Mouse (Mus musculus) liver, embryonic 14.5 days (tissue): ENCODE measurements around the gene Nos1ap. TPM values are rescaled to one million over a fixed set of nuclear protein-coding genes. Genes with fewer than 3 reads are reported as not detected.

Experiments
- ATAC-seq: fragments of 200-750 bp; cut with Nextera tagmentation; 2 replicates; pipeline ENCODE4 v1.8.0; 2017; ENCODE audit warnings: moderate number of reproducible peaks, mild to moderate bottlenecking, moderate library complexity; ENCODE audit not compliant: insufficient read depth
- DNase-seq, 3 experiments: peaks; one replicate each; pipeline ENCODE4 v3.0.0-alpha.2; 2012 to 2013; ENCODE audit warnings: low read depth in 3 of 3, low spot score in 3 of 3
- H3K27ac ChIP-seq: fragments of 300-500 bp; sonication (generic); 2 replicates; pipeline ENCODE4 v1.5.1; 2014; ENCODE audit warnings: moderate library complexity, mild to moderate bottlenecking, control low read depth, inconsistent platforms
- H3K27me3 ChIP-seq: fragments of 300-500 bp; sonication (generic); 2 replicates; pipeline ENCODE4 v1.6.1; 2014; ENCODE audit warnings: mild to moderate bottlenecking, low read length, moderate library complexity; ENCODE audit not compliant: control insufficient read depth, insufficient read depth
- H3K36me3 ChIP-seq: fragments of 300-500 bp; sonication (generic); replicated peaks from 2 replicates; pipeline ENCODE4 v1.6.1; 2014; ENCODE audit warnings: low read depth; ENCODE audit not compliant: control insufficient read depth, insufficient read depth
- H3K4me1 ChIP-seq, 2 experiments: fragments of 200-500 bp in 1 of 2; fragments of 300-500 bp in 1 of 2; sonication (generic) in 1 of 2; replicated peaks; 2 replicates each; pipeline ENCODE4 v1.6.1; 2012 to 2014; ENCODE audit warnings: antibody characterized with exemption in 1 of 2, inconsistent platforms in 1 of 2, low read length in 1 of 2; ENCODE audit not compliant: control insufficient read depth in 2 of 2, insufficient read depth in 2 of 2
- H3K4me2 ChIP-seq: fragments of 300-500 bp; sonication (generic); 2 replicates; pipeline ENCODE4 v1.6.1; 2014; ENCODE audit warnings: low read depth, mild to moderate bottlenecking, control low read depth, moderate library complexity
- H3K4me3 ChIP-seq, 2 experiments: fragments of 200-500 bp in 1 of 2; fragments of 300-500 bp in 1 of 2; sonication (generic) in 1 of 2; 2 replicates each; pipeline ENCODE4 v1.5.1; 2012 to 2014; ENCODE audit warnings: low read depth in 2 of 2, low read length in 2 of 2, mild to moderate bottlenecking in 2 of 2, control low read depth in 1 of 2, inconsistent platforms in 1 of 2, moderate library complexity in 1 of 2; ENCODE audit not compliant: insufficient read depth in 1 of 2
- H3K9ac ChIP-seq: fragments of 300-500 bp; sonication (generic); replicated peaks from 2 replicates; pipeline ENCODE4 v1.6.1; 2014; ENCODE audit warnings: mild to moderate bottlenecking, control low read depth, moderate library complexity
- H3K9me3 ChIP-seq: fragments of 300-500 bp; sonication (generic); 2 replicates; pipeline ENCODE4 v1.6.1; 2016; ENCODE audit warnings: low read length, mixed read lengths; ENCODE audit not compliant: control insufficient read depth
- CTCF ChIP-seq: IDR thresholded peaks from 2 replicates; pipeline ENCODE4 v1.5.1; 2016; ENCODE audit warnings: antibody characterized with exemption, low read depth, control low read depth
- EP300 ChIP-seq: IDR thresholded peaks from 2 replicates; pipeline ENCODE4 v1.6.1; 2016; ENCODE audit warnings: antibody characterized with exemption, low read depth
- WGBS: fragments of 180-500 bp; shearing (Covaris S2); extraction: QIAGEN DNeasy Blood & Tissue Kit; methylation state at CpG from one replicate; pipeline ENCODE4 v1.1.7; 2014; ENCODE audit not compliant: insufficient replicate concordance; 5-methylcytosine and 5-hydroxymethylcytosine counted together
- polyA plus RNA-seq, 2 experiments: library from polyadenylated mRNA; depleted of rRNA in 1 of 2; stranded (reverse) in 1 of 2; unstranded in 1 of 2; fragments of >200 nt; fragmentation: Nextera tagmentation in 1 of 2; extraction: Ambion mirVana in 1 of 2; gene quantifications; 2 replicates each; pipeline versions ENCODE4 v1.2.1 to v1.2.3; 2012 to 2014

Gene Nos1ap
- polyA plus RNA-seq, 2 experiments, result 1.8 to 2.2 TPM

DNA sequence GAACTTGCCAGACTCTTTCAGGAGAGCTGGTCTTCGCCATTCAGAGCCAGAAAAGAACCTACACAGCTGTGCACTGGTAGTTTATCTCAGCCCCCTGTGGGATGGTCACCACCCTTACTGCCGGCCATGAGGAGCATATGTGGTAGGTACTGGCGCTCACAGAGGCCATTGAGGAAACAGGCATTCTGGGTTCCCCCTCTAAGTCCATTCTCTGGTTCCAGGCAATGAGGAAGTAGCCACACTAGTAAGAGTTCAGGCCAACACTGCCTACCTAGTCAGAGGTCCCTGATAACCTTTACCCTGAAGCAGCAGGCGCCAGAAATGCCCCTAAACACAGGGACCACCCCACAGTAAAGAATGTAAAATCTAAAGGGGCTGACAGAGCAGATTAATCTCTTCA is 97.6 kb downstream of the Nos1ap start:
- no peak for TF ChIP-seq CTCF
- H3K9ac ChIP-seq, result no peak overlapping the region

DNA sequence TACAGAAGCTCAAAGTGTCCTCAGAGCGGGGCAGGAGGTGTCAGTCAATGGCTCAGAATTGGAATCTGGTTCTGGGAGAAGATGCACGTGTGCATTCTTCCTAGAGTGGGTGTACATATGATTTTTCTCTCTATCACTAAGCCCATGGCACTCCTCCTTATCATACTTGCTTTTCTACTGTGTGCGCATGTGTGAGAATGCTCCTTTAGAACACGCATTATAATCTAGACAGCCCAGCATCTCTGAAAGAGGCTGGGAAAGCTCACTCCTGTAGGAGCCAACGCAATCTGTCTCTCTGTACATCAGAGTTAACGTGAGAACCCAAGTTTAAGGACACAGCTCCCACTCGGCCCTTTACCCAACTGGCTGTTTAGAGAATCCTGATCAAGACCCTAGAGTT is 99.7 kb downstream of the Nos1ap start:
- H3K4me1 ChIP-seq, result peaks cover 0 to 2% of the 10 kb centered on the region in 2 experiments; a peak in 1 of 4 replicates
- 62% methylated on average over 7 of the region's 7 CpGs for WGBS
- H3K9ac ChIP-seq, result no peak overlapping the region
- no peak overlapping the region for H3K4me3 ChIP-seq
- no peaks in the 10 kb centered on the region for H3K36me3 ChIP-seq
- TF ChIP-seq EP300 (no peak), CTCF (no peak)
- ATAC-seq, result no peak
- DNase-seq, result no peak
- no peak overlapping the region for H3K27ac ChIP-seq
- H3K27me3 ChIP-seq, result no peaks in the 10 kb centered on the region
- no peaks in the 10 kb centered on the region for H3K9me3 ChIP-seq
- no peak overlapping the region for H3K4me2 ChIP-seq

More for the DNA sequence above, 97.6 kb downstream of the Nos1ap start:
- no peak overlapping the region for H3K4me3 ChIP-seq
- no peak overlapping the region for H3K27ac ChIP-seq
- no peaks in the 10 kb centered on the region for H3K27me3 ChIP-seq
- H3K4me1 ChIP-seq, result no peaks in the 10 kb centered on the region
- 36% methylated on average over 4 of the region's 4 CpGs for WGBS
- ATAC-seq (no peak), DNase-seq (no peak)
- H3K36me3 ChIP-seq, result no peaks in the 10 kb centered on the region
- no peak overlapping the region for H3K4me2 ChIP-seq
- no peaks in the 10 kb centered on the region for H3K9me3 ChIP-seq

DNA sequence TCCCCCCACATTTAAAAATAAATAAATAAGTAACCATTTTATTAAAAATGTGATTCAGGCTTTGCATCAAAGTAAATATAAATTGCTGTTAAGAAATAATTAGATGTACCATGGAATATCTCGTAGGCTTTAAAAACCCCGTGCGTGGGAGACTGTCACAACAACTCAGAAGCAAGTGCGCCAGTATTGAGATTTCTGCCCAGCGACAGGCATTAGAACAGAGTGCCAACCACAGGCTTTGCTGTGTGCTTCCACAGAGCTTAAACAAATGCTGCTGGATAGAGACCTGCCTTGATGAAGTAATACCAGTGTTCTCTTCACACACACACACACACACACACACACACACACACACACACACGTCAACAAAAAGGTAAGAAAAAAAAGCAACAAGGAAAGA is 100.2 kb downstream of the Nos1ap start:
- Histone ChIP-seq H3K27ac (no peak overlapping the region), H3K9me3 (no peaks in the 10 kb centered on the region), H3K27me3 (no peaks in the 10 kb centered on the region), H3K4me1 (peaks cover 0 to 2% of the 10 kb centered on the region in 2 experiments; a peak in 1 of 4 replicates), H3K4me2 (no peak overlapping the region), H3K9ac (no peak overlapping the region), H3K4me3 (no peak overlapping the region), H3K36me3 (no peaks in the 10 kb centered on the region)
- ATAC-seq, result no peak
- TF ChIP-seq CTCF (no peak), EP300 (no peak)
- DNase-seq, result no peak
- 72% methylated on average over 6 of the region's 6 CpGs for WGBS

DNA sequence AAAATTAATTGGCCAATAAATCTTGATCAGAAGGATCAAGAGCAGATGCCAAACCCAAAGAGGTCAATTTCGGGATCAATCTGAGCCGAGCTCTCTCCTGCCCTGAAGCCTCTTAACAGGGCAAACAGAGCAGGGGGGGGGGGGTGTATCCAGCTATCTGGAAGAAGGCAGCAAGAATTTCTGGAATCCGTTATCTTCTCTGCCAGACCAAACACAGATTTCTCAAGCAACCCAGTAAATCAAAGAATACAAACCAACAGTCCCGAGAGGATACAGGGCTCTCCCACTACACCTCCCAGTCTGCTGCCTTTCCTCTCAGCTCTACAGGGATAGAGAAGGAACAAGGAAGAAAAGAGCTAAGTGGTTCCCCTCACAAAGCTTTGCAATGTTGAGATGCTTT is 104.5 kb downstream of the Nos1ap start:
- Histone ChIP-seq H3K9ac (no peak overlapping the region), H3K4me3 (no peak overlapping the region), H3K9me3 (no peaks in the 10 kb centered on the region), H3K4me1 (peaks cover 0 to 10% of the 10 kb centered on the region in 2 experiments; a peak in 2 of 4 replicates), H3K4me2 (no peak overlapping the region), H3K36me3 (no peaks in the 10 kb centered on the region), H3K27ac (no peak overlapping the region), H3K27me3 (no peaks in the 10 kb centered on the region)
- TF ChIP-seq EP300, result no peak
- TF ChIP-seq CTCF, result no peak
- 36% methylated on average over 4 of the region's 4 CpGs for WGBS
- ATAC-seq (no peak), DNase-seq (no peak)

DNA sequence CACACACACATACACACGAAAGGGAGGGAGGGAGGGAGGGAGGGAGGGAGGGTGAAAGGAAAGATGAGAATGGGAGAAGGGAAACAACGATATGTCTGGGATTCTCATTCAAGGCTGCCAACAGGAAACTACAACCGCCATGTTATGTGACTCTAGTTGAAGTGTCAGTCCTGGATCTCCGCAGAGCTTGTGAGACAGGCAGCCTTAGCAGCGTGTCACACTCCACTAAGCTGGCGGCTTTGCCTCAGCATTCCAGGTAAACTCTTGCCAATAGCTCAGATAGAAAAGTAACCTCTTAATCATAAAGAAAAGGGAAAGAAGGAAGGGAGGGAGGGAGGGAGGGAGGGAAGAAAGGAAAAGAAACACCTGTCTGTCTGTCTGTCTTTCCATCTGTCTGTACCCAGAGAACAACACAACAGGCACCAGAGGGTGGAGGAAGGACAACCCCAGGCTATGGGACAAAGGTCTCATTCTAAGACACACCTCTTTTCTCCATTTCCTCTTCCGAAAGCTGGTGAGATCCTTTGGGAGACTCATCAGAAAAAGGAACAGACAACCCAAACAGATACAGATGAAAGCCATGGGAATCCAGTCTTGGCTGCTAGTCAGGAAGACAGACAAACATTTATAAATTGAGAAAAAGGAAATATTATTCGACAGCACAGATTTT is 107.3 kb downstream of the Nos1ap start:
- Histone ChIP-seq H3K27me3 (no peaks in the 10 kb centered on the region), H3K4me1 (peaks cover 0 to 27% of the 10 kb centered on the region in 2 experiments; a peak in 2 of 4 replicates), H3K9me3 (no peaks in the 10 kb centered on the region), H3K9ac (no peak overlapping the region), H3K4me3 (no peak overlapping the region), H3K4me2 (no peak overlapping the region), H3K36me3 (no peaks in the 10 kb centered on the region), H3K27ac (no peak overlapping the region)
- WGBS, result 57% methylated on average over 7 of the region's 8 CpGs
- TF ChIP-seq EP300 (no peak), CTCF (no peak)
- DNase-seq (no peak), ATAC-seq (no peak)
